Mouse (Mus musculus): ENCODE measurements around the gene Calhm4. TPM values are rescaled to one million over a fixed set of nuclear protein-coding genes. Genes with fewer than 3 reads are reported as not detected.

The Calhm4 gene
- not detected in 2 replicates for polyA plus RNA-seq (2015; fragmentation: Nextera tagmentation; extraction: Ambion mirVana)

DNA sequence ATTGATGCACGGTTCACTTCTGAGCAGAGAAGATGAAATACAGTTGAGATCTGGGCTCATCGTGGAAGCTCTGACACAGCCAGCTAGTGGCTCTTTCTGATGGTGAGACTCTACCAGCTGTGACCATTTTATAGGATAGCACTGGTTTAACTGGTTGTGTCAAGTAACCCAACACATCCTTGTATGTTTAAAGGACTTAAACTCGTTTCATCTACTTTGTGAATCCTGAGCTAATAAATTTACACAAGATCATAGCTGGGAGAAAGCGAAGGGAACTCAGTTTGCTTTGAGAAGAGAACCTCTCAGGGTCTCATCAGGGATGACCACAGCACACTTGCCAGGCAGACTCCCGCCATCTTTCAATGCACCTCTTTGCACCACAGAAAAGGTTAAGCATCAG, at the start of gene Calhm4:
Gene Calhm4, minus strand, starts transcription at position 101 of the 400 bp plus-strand sequence.
- ATAC-seq (ENCODE audit: extremely low read depth, insufficient number of reproducible peaks, low FRiP score, low TSS enrichment), result no peak
- Histone ChIP-seq H3K4me3 (no peak within 1 kb of the TSS), H3K4me2 (no peak within 1 kb of the TSS), H3K9me3 (no peaks in the 10 kb centered on the region), H3K4me1 (no peaks in the 10 kb centered on the region), H3K9ac (no peak within 1 kb of the TSS), H3K27ac (replicated peaks) (no peak within 1 kb of the TSS), H3K27me3 (replicated peaks) (no peaks in the 10 kb centered on the region), H3K36me3 (no peaks in the 10 kb centered on the region)
- WGBS, result 72% methylated on average over 5 of the region's 5 CpGs

DNA sequence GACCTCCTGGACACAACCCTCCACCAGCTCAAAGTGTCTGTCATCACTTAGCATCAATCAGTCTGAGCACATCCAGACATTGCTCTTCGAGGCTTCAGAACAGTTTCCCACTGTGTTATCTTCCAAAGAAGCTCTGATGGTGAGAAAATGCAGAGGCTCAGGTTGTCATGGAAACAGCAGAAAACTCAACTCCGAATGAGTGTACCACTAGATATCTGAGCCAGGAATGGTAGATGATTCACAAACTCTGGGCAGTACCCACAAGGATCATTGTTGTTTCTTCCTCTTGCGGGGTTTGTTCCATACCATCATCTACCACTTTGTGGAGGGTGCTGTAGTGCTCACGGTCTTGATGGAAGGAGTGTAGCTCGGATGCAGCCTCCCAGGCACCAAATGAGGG, 47.8 kb upstream of the Calhm4 start:
- H3K27me3 ChIP-seq (replicated peaks), result no peaks in the 10 kb centered on the region
- H3K4me1 ChIP-seq, result peaks cover 23% of the 10 kb centered on the region
- no peak overlapping the region for H3K4me3 ChIP-seq
- no peak for ATAC-seq (ENCODE audit: extremely low read depth, insufficient number of reproducible peaks, low FRiP score, low TSS enrichment)
- 34% methylated on average over 5 of the region's 5 CpGs for WGBS
- H3K27ac ChIP-seq (replicated peaks), result no peak overlapping the region
- H3K4me2 ChIP-seq, result no peak overlapping the region
- H3K9ac ChIP-seq, result no peak overlapping the region
- H3K36me3 ChIP-seq, result no peaks in the 10 kb centered on the region
- no peaks in the 10 kb centered on the region for H3K9me3 ChIP-seq

GRCm38 (mm10) chr10:34090481-34090880, 46.4 kb upstream of the Calhm4 start:
- H3K4me1 ChIP-seq, result peaks cover 15% of the 10 kb centered on the region
- 45% methylated on average over 1 of the region's 1 CpGs for WGBS
- ATAC-seq (ENCODE audit: extremely low read depth, insufficient number of reproducible peaks, low FRiP score, low TSS enrichment), result no peak
- H3K36me3 ChIP-seq, result no peaks in the 10 kb centered on the region
- no peak overlapping the region for H3K4me3 ChIP-seq
- no peak overlapping the region for H3K9ac ChIP-seq
- H3K9me3 ChIP-seq, result no peaks in the 10 kb centered on the region
- H3K27ac ChIP-seq (replicated peaks), result no peak overlapping the region
- no peaks in the 10 kb centered on the region for H3K27me3 ChIP-seq (replicated peaks)
- H3K4me2 ChIP-seq, result no peak overlapping the region

GRCm38 (mm10) chr10:34089517-34089916, 45.4 kb upstream of the Calhm4 start:
- no peak overlapping the region for H3K27ac ChIP-seq (replicated peaks)
- H3K9ac ChIP-seq, result no peak overlapping the region
- WGBS, result 58% methylated on average over 3 of the region's 3 CpGs
- no peak for ATAC-seq (ENCODE audit: extremely low read depth, insufficient number of reproducible peaks, low FRiP score, low TSS enrichment)
- H3K4me2 ChIP-seq, result no peak overlapping the region
- H3K4me1 ChIP-seq, result peaks cover 10% of the 10 kb centered on the region; the same call in 1 of the 2 replicates
- no peak overlapping the region for H3K4me3 ChIP-seq
- no peaks in the 10 kb centered on the region for H3K27me3 ChIP-seq (replicated peaks)
- H3K9me3 ChIP-seq, result no peaks in the 10 kb centered on the region
- H3K36me3 ChIP-seq, result no peaks in the 10 kb centered on the region

DNA sequence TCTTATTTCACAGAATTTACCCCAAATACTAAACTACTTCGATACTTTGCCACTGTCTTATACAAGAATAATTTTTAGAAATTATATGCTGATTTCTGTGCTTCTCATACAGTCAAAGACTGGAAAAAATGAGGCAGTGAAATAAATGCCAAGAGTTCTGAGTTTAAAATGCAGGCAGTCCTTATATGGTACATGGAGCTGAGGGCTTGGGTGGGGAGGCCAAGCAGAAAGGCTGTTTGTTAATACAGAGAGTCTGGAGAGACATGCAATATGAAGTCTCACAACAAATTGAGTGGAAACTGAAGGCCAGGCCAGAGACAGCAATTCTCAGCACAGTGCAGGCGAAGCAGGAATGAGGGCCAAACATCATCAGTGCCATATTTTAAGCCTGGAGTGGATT, 44.4 kb upstream of the Calhm4 start:
- no peak overlapping the region for H3K9ac ChIP-seq
- ATAC-seq (ENCODE audit: extremely low read depth, insufficient number of reproducible peaks, low FRiP score, low TSS enrichment), result no peak
- H3K36me3 ChIP-seq, result no peaks in the 10 kb centered on the region
- peaks cover 10% of the 10 kb centered on the region; the same call in 1 of the 2 replicates for H3K4me1 ChIP-seq
- H3K4me2 ChIP-seq, result no peak overlapping the region
- no peak overlapping the region for H3K4me3 ChIP-seq
- no peak overlapping the region for H3K27ac ChIP-seq (replicated peaks)
- WGBS, result 76% methylated on average over 2 of the region's 2 CpGs
- no peaks in the 10 kb centered on the region for H3K9me3 ChIP-seq
- H3K27me3 ChIP-seq (replicated peaks), result no peaks in the 10 kb centered on the region

DNA sequence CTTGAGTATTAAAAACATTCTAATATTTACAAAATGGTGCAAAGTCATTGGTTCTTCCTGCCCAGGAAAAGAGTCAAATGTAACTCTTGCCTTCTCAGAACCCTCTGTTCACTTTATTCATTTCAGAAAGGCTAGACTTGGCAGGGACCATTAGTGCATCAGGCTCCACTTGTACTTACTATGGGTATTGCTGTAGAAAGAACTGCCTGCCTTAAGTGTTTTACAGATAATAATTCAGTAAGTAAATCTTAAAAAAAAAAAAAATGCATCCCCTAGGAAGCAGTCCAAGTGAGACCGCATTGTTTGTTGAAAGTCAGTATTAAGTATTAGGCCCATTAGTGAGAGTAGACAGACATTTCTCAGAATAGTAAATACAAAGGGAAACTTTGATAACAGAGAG, 42.4 kb upstream of the Calhm4 start:
- Histone ChIP-seq H3K27ac (replicated peaks) (no peak overlapping the region), H3K36me3 (no peaks in the 10 kb centered on the region), H3K4me2 (no peak overlapping the region), H3K9me3 (no peaks in the 10 kb centered on the region), H3K9ac (no peak overlapping the region), H3K4me1 (0 out of 2 replicates have a peak, but pooled peaks cover 3% of the 10 kb centered on the region), H3K27me3 (replicated peaks) (no peaks in the 10 kb centered on the region), H3K4me3 (no peak overlapping the region)
- ATAC-seq (ENCODE audit: extremely low read depth, insufficient number of reproducible peaks, low FRiP score, low TSS enrichment), result no peak
- 85% methylated on average over 1 of the region's 1 CpGs for WGBS

DNA sequence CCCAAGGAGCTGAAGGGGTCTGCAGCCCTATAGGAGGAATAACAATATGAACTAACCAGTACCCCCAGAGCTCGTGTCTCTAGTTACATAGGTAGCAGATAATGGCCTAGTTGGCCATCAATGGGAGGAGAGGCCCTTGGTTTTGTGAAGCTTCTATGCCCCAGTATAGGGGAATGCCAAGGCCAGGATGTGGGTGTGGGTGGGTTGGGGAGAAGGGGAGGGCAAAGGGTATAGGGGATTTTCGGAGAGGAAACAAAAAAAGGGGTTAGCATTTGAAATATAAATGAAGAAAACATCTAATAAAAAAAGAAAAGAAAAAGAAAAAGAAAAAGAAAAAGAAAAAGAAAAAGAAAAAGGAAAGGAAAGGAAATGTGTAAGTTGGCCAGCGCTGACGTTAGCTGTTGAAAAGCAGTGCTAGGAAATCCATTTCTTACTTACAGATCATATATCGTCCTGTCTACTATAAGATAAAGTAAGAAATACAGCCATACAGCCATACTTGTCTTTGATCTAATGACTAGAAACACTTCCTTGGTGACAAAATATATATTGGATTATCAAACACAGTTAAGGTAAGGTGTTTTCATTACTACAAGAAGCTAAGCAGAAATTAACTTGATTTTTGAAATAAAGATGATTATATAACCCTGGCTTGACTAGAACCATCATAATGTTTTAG, 30.6 kb upstream of the Calhm4 start:
- no peak overlapping the region for H3K9ac ChIP-seq
- no peaks in the 10 kb centered on the region for H3K9me3 ChIP-seq
- WGBS, result 75% methylated on average over 5 of the region's 5 CpGs
- no peak overlapping the region for H3K4me3 ChIP-seq
- H3K27me3 ChIP-seq (replicated peaks), result no peaks in the 10 kb centered on the region
- no peak overlapping the region for H3K4me2 ChIP-seq
- no peak for ATAC-seq (ENCODE audit: extremely low read depth, insufficient number of reproducible peaks, low FRiP score, low TSS enrichment)
- H3K27ac ChIP-seq (replicated peaks), result no peak overlapping the region
- H3K4me1 ChIP-seq, result peaks cover 9% of the 10 kb centered on the region
- no peaks in the 10 kb centered on the region for H3K36me3 ChIP-seq

DNA sequence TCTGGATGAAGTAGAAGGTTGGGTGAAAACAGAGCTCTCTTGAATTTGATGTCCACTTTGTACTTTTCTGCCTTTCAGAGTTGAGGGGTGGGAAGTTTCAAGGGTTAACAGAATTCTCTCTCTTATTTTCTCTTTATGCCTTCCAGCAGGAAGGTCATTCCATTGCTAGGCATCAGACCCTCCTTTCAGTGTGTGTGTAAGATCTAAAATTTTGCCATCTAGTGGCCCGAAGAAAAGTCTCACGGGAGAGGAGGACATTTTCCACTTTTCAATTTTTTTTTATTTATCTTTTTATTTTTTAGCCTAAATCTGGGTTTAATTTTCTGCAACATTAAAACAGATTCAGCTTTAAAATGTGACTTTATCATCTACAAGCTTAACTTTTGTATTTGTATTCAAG, 27.5 kb upstream of the Calhm4 start:
- ATAC-seq (ENCODE audit: extremely low read depth, insufficient number of reproducible peaks, low FRiP score, low TSS enrichment), result no peak
- Histone ChIP-seq H3K9me3 (no peaks in the 10 kb centered on the region), H3K27me3 (replicated peaks) (no peaks in the 10 kb centered on the region), H3K4me2 (no peak overlapping the region), H3K4me1 (peaks cover 9% of the 10 kb centered on the region), H3K27ac (replicated peaks) (peak overlapping the region; percentile 76), H3K36me3 (no peaks in the 10 kb centered on the region), H3K9ac (no peak overlapping the region), H3K4me3 (no peak overlapping the region)
- 43% methylated on average over 2 of the region's 2 CpGs for WGBS

GRCm38 (mm10) chr10:34070999-34071492, 26.9 kb upstream of the Calhm4 start:
- peak overlapping the region; percentile 76 for H3K27ac ChIP-seq (replicated peaks)
- WGBS, result 32% methylated on average over 5 of the region's 5 CpGs
- H3K27me3 ChIP-seq (replicated peaks), result no peaks in the 10 kb centered on the region

DNA sequence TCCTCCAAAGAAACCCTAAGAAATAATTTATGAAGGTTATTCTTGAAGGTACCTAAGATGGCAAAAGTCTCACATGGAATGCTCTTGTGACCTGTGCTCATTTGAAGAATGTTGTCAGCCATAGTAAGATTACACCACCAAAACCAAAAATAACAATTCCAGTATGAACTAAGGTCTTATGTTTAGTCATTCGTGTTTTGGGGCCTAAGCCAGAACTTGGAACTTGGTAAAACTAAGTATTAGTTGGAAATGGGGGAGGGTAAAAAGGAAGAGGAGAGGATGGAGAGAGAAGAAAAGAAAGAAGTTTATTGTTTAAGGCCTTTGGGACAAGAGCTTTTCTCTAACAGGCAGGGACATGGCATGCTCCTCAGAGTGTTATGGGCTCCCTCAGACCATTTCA, 25.5 kb upstream of the Calhm4 start:
- H3K4me1 ChIP-seq, result peaks cover 9% of the 10 kb centered on the region
- WGBS, result 48% methylated on average over 1 of the region's 1 CpGs
- no peaks in the 10 kb centered on the region for H3K27me3 ChIP-seq (replicated peaks)
- H3K9ac ChIP-seq, result no peak overlapping the region
- no peak overlapping the region for H3K27ac ChIP-seq (replicated peaks)
- no peak overlapping the region for H3K4me2 ChIP-seq
- no peaks in the 10 kb centered on the region for H3K9me3 ChIP-seq
- ATAC-seq (ENCODE audit: extremely low read depth, insufficient number of reproducible peaks, low FRiP score, low TSS enrichment), result no peak
- no peaks in the 10 kb centered on the region for H3K36me3 ChIP-seq
- H3K4me3 ChIP-seq, result no peak overlapping the region

More at GRCm38 (mm10) chr10:34070999-34071492, 26.9 kb upstream of the Calhm4 start:
- peak overlapping the region; percentile 30 for H3K4me2 ChIP-seq
- no peak for ATAC-seq (ENCODE audit: extremely low read depth, insufficient number of reproducible peaks, low FRiP score, low TSS enrichment)
- H3K36me3 ChIP-seq, result no peaks in the 10 kb centered on the region
- no peak overlapping the region for H3K4me3 ChIP-seq
- H3K9me3 ChIP-seq, result no peaks in the 10 kb centered on the region
- no peak overlapping the region for H3K9ac ChIP-seq
- peaks cover 9% of the 10 kb centered on the region for H3K4me1 ChIP-seq

DNA sequence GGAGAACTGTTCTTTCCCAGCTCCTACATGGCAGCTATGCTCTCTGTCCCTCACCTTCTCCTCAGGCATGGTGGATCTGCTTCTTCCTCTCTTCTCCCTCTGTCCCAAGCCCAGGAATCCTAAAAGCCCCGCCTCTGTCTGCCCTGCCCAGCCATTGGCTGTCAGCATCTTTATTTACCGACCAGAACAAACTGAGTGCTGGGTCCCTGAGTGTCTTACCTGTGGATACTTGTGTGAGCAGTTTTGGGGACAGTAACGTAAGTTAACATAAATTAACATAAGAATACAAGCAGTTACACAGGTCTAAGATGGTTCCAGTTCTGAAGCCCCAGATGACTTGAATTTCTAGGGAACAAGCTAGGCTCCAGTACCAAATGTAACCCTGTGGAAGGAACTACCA, 22.5 kb upstream of the Calhm4 start:
- Histone ChIP-seq H3K9me3 (no peaks in the 10 kb centered on the region), H3K36me3 (no peaks in the 10 kb centered on the region), H3K9ac (no peak overlapping the region), H3K4me3 (no peak overlapping the region), H3K27me3 (replicated peaks) (no peaks in the 10 kb centered on the region), H3K4me1 (peaks cover 9% of the 10 kb centered on the region), H3K27ac (replicated peaks) (no peak overlapping the region), H3K4me2 (no peak overlapping the region)
- ATAC-seq (ENCODE audit: extremely low read depth, insufficient number of reproducible peaks, low FRiP score, low TSS enrichment), result no peak
- 45% methylated on average over 3 of the region's 3 CpGs for WGBS

DNA sequence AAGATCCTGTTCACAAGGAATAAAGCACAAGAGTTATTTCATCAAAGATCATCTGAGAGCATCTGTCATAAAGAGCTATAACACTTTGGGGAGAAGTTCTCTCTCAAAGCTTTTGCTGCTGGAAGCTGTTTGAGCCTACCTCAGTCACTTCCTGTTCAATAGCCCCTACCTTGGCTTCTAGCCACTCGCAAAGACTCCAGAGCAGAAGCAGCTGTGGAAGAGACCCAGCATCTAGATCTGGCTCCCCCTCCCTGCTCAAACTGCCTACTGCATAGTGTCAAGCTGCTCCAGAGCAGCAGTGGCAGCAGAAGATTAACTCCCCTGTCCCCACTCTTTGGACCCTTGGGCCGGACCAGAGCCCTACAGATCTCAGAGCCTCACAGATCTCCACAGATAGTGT, 9.9 kb upstream of the Calhm4 start:
- Histone ChIP-seq H3K9ac (no peak overlapping the region), H3K27me3 (replicated peaks) (no peaks in the 10 kb centered on the region), H3K4me3 (no peak overlapping the region), H3K4me2 (no peak overlapping the region), H3K9me3 (no peaks in the 10 kb centered on the region), H3K4me1 (no peaks in the 10 kb centered on the region), H3K27ac (replicated peaks) (no peak overlapping the region), H3K36me3 (no peaks in the 10 kb centered on the region)
- no peak for ATAC-seq (ENCODE audit: extremely low read depth, insufficient number of reproducible peaks, low FRiP score, low TSS enrichment)
- 57% methylated on average over 2 of the region's 2 CpGs for WGBS
